Mouse (Mus musculus) lung, adult 2 months (tissue): ENCODE results near the gene Aktip.

ENCODE experiments used
- CTCF ChIP-seq: fragments of 200-500 bp; IDR thresholded peaks from 2 replicates; pipeline ENCODE4 v1.5.1; 2011; ENCODE audit warnings: mild to moderate bottlenecking, low read length, control low read depth; ENCODE audit not compliant: insufficient read depth
- POLR2A ChIP-seq: fragments of 200-500 bp; IDR thresholded peaks from 2 replicates; pipeline ENCODE4 v1.6.1; 2011; ENCODE audit warnings: low read depth, mild to moderate bottlenecking, control low read depth, low read length, borderline replicate concordance; ENCODE audit errors: extremely low read depth

- no peak for TF ChIP-seq CTCF
- TF ChIP-seq POLR2A, result no peak
Observed at GRCm38 (mm10) chr8:91212948-91213347, 13.2 kb upstream of the Aktip start.
